Mouse (Mus musculus) ovary, postnatal 36 days (tissue): ENCODE measurements around the gene Ankrd34a.

Source experiments
- DNase-seq: peaks from one replicate; pipeline ENCODE4 v3.0.0; 2022; ENCODE audit warnings: low spot score, mixed read lengths

Gene Ankrd34a

DNA sequence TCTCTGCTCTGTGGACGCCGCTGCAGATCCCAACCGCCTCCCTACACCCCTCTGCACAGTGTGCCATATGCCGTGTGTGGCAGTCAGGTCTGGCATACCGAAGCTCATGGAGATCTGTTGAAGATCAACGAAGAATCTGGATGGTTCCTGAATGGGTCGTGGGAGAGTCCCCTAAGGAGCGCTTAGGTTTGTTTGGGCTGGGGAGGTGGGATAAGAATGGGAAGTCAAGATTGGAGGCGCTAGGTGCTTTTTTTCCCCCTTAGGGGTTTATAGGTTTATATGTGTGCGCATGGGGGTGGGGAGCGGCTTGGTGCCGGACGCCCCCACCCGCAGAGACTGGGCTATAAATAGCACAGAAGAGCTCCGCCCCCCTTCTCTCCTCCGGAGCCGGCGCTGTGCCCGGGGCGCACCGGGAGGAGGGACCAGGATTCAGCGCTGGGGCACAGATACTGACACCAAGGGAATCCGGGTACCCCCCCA, at the start of gene Ankrd34a:
Gene Ankrd34a, plus strand, starts transcription at position 409 of the 480 bp plus-strand sequence.
- DNase-seq = peak; percentile 56

DNA sequence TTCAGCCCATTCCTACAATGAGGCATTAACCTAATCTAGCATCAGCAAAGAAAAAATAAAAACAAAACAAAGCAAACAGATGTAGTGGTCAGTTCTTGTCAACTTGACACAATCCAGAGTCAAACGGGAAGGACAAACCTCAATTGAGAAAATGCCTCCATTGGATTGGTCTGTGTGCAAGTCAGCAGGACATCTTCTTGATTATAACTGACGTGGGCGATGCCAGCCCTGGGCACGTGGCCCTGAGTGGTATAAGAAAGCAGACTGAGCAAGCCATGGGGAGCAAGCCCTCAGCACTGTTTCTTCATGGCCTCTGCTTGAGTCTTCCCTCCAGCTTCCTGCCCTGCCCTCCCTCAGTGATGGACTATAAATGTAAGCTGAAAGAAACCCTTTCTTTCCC, 49.6 kb upstream of the Ankrd34a start:
- DNase-seq = no peak

DNA sequence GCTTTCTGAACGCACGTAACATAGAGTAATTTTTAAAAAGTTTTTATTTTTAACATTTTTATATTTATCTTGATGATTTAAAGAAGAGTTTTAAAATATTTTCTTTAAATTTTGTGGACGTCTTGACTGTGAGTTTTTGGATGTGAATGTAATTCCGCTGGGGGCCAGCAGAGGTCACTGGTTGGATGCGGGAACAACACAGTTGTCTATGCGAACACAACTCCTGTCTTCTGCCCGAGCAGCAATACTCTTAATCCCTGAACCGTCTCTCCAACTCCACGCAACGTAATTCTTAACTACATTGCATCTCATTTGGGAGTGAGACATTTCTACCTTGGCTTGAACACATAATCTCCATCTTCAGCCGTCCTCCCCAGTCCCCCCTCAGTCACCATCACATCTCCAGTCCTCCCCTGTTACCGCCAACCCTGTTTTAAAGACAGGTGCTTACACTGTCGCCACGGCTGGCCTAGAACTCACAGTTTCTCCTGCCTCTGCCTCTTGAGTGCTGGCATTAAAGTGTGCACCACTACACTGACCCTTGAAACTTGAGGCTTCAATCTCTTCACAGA, 49.0 kb upstream of the Ankrd34a start:
- peak; percentile 78 for DNase-seq

DNA sequence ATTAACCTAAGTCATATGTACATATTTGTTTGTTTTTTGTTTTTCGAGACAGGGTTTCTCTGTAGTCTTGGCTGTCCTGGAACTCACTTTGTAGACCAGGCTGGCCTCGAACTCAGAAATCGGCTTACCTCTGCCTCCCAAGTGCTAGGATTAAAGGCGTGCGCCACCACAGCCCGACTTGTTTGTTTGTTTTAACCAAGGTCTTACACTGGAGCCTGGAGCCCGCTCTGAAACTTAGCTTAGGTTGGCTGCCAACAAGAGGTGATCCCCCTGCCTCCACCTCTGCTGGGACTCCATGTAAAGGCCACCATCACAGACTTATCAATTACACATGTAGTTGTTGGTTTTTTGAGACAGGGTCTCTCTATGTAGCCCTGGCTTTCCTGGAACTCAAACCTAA, 47.6 kb upstream of the Ankrd34a start:
- DNase-seq = no peak

DNA sequence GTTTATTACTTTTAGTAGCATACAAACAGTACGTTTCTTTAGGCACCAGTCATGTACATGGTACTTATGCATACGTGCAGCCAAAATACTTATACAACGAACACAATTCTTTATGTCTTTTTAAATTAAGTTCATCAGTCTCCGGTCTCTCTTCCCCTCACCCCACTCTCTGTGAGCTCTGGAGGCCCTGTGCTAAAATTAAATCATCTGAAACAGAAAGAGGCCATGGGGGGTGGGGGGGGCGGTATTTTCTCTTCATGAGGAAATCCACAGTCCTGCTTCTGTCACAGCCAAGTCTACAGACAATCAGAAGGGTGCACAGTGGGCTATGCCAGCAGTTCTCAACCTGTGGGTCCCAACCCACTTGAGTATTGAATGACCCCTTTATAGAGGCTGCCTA, 47.1 kb upstream of the Ankrd34a start:
- DNase-seq = no peak

DNA sequence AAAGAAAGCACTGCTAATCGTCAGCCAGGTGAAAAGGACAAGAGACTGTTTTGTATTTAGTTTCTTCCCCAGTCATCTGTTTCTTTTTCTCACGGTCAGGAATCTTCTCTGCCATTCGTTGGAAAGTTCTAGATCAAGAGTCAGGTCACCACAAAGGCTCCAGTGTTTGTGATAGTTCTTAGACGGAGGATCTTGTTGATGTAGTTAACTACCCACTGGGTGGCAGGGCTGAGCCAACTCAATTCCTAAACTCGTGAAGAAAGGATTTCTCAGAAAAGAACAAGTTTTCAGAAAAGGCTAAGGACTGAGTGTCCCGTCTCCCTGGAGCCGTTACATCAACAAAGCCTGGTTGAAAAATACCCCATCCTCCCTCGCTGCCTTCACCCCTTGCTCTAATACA, 45.2 kb upstream of the Ankrd34a start:
- DNase-seq = peak; percentile 59

DNA sequence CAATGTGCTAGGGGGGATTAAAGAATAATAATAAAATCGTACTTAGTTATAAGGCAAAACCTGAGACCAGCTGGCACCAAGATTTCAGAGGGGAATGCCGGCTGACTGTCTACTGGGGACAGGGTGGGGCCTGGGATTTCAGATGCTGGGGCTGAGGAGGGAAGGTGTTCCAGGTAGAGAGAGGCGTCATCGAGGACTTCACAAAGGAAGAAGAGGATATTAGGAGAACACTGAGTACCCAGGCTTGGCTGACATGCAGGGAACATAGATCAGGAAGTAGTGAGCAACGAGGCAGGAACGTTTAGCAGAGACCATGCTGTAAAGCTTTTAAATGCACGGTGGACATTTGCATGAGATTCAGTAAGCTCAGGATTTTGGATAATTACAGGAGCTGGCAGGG, 44.5 kb upstream of the Ankrd34a start:
- no peak for DNase-seq

DNA sequence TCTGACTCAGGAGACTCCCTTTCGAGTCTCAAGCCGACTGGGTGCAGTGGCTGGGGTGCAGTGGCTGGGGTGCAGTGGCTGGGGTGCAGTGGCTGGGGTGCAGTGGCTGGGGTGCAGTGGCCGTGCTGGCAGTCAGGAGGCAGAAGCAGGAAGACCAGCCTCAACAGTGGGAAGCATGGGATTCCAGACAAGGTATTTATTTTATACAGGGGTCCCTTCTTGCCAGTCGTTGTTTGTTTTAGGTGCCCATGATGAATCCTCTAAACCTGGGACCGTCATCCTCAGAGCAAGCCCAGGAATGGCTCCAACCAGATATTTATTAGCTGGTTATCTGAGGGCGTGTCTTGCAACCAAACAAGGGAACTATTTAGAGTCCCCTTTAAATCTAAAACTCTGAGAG, 42.8 kb upstream of the Ankrd34a start:
- DNase-seq = no peak

DNA sequence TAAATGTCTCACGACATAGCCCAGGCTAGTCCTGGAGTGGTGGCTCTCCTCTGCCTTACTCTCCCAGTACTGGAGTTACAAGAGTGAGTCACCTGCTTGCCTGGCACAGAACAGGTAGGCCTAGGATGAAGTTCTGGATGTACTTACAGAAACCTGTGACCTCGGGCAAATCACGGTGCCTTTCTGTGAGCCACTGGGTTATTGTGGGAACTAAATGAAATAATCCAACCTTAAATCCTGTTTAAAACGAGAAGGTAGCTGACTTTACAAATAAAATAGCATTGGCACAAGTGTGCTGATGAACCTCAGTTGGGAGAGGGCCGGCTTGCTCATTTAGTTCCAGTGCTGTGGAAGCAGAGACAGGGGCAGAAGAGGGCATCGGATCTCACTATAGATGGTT, 42.2 kb upstream of the Ankrd34a start:
- DNase-seq = no peak

DNA sequence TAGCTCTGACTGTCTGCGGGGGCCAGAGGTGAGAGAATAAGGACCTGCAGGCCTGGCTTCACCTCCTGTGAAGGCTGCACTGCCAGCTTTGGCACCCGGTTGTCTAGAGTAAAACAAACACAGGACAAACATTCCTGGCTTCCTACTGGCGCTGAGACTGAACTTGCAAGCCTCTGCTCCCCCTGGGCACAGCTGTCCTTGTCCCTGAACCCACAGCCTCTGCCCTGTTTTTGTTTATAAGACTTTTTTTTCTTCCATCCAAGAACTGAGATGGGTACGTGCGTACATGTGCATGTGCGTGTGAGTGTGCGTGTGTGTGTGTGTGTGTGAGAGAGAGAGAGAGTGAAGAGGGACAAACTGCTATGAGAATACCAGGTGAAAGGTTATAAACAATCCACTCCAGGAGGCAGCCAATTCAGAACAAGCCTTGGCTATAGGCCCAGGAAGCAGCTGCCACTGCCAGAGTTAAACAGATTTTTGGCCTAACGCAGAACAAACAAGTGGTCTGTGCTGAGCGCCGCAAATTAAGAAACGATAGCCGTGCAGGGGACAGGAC, 41.3 kb upstream of the Ankrd34a start:
- DNase-seq = peak; percentile 76

DNA sequence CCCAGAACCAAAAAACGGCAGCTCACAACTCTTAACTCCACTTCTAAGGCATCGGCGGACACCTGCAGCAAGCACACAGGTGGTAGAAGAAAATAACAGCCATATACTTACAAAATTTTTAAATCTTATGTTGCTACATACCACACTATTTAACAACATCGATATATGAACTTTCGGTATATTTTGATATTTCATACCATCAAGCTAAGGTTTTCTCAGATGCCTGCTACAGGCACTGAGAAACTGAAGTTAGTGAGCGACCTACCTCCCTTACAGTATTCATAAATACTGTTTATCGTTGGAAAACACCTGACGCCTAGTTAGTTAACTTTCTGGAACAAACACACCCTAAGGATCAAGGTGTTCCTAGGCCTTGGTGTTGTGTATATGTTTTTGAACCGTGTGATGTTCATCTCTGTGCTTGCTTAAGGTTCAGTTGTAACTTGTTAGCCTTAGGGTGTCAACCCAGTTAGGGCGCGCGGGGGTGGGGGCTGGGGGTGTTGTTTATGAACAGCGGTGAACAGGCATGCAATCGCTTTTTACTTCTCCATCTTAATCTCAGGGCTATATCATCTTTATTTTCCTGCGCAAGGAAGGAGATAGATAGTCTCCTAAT, 40.3 kb upstream of the Ankrd34a start:
- DNase-seq = no peak

DNA sequence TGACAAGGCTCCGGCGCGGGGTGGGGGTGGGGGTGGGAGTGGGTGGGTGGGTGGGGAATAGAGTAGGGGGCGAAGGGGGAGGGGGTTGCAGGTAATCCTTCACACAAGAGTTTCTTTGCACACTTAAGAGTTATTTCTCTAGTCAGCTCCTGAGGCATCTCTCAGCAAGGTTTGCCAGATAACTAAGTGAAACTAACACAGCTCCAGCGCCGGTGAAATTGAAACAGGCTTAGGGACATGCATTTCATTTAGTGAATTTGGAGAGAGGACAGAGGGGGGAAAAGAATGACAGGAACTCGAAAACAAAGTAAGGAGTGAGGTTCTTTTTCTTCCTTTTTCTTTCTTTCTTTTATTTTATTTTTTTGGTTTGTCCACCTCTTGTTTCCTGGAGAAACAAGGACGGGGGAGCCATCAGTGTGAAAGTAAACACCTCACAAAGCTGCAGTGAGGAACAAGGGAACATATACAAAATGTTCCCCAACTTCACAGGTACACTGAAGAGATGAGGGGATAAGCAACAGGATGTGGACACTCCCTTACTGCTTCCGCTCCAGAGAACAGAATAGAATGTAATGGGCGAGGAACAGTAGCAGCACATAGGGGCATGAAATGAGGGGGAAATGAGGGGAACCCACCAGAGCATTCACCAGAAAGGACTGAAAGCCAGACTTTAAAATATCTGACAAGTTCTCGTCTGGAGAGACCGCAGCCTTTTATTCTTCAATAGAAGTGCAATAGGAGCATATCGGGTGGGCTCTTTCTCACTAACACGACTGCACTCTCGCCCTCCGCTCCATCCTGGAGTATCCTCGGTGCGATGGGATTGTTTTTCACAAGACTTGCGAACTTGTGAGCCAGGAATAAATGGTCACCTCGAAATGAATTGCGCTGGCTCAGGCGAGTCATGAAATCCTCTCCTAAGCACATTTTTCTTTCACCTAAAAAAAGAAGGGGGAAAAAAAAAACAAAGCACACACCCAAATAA, 39.5 kb upstream of the Ankrd34a start:
- DNase-seq = no peak

DNA sequence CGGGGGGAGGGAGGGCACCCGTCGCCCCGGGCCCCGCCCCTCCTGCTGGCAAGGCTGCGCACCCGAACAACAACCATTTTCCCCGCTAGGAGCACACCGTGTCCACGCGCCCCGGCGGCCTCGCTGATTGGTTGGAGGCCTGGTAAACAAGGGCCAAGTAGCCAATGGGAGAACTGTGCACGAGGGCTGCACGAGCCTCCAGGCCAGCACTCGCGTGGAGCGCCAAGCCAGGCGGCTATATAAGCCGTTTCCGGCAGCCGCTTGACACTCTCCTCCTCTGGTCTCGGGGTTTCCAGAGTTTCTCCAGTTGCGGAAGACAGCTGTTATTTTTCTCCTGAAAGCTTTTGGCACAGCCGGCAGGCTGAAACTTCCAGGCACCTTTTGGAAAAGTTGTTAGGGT, 38.7 kb upstream of the Ankrd34a start, which contains the start of gene Txnip:
Gene Txnip, plus strand, starts transcription at position 264 of the 400 bp plus-strand sequence.
- DNase-seq = peak; percentile 100

DNA sequence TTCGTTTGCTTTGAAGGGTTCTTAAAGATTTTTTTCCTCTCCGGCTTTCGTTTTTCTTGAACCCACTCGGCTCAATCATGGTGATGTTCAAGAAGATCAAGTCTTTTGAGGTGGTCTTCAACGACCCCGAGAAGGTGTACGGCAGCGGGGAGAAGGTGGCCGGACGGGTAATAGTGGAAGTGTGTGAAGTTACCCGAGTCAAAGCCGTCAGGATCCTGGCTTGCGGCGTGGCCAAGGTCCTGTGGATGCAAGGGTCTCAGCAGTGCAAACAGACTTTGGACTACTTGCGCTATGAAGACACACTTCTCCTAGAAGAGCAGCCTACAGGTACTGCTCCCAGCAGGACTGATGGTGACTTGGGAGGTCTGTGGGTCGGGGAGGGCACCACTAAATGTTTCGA, 38.3 kb upstream of the Ankrd34a start:
- DNase-seq = no peak

DNA sequence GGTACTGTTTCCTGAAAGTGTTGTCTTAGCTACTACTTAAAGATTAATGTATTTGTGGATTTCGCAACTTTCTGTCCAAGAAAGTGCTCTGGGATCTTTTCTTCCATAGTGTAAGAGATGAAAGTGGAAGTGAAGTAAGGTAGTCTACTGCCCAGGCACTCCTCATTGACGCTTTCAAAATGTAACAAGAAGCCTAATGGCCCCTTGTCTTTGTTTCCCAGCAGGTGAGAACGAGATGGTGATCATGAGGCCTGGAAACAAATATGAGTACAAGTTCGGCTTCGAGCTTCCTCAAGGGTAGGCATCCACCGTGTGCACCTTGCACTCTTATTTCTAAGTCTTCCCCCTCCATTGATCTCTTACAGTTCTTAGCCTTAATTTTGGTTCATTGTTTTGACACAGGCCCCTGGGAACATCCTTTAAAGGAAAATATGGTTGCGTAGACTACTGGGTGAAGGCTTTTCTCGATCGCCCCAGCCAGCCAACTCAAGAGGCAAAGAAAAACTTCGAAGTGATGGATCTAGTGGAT, 37.7 kb upstream of the Ankrd34a start:
- DNase-seq = no peak

DNA sequence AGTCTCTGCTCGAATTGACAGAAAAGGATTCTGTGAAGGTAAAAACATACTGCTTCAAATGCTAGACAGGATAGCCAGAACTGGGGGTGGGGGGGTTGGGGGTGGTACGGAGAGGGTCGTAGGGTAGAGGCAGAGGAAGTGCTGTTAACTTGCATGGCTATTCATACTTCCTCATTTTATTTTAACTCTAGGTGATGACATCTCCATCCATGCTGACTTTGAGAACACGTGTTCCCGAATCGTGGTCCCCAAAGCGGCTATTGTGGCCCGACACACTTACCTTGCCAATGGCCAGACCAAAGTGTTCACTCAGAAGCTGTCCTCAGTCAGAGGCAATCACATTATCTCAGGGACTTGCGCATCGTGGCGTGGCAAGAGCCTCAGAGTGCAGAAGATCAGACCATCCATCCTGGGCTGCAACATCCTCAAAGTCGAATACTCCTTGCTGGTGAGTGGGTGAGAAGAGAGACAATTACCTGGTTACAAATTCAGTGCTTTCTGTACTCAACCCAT, 37.0 kb upstream of the Ankrd34a start:
- no peak for DNase-seq

DNA sequence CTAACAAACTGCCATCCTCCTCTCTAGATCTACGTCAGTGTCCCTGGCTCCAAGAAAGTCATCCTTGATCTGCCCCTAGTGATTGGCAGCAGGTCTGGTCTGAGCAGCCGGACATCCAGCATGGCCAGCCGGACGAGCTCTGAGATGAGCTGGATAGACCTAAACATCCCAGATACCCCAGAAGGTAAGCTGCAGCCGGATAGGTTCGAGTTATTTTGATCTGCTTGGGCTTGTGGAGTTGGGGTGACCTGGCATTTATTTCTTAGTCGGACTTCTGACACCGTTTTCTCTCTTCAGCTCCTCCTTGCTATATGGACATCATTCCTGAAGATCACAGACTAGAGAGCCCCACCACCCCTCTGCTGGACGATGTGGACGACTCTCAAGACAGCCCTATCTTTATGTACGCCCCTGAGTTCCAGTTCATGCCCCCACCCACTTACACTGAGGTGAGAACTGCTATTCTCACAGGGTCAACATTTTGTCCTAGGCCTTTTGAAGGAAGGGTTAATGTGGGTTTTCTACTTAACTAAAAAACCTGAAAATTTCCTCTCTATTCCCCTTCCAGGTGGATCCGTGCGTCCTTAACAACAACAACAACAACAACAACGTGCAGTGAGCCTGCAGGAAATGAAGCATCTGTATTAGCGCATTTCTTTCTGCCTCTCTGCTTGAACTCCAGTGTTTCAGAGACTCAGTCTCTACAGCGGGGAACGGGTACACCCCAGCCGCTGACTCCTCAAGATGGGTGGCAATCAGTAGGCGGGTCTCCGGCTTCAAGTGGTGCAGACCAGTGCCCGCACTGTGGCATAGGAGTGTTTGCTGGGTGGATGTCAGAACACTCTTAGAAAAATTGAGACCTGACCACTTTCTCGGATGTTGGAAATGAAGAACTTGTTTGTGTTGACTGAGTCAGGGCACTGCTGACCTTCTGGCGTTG, 36.3 kb upstream of the Ankrd34a start:
- DNase-seq = no peak

DNA sequence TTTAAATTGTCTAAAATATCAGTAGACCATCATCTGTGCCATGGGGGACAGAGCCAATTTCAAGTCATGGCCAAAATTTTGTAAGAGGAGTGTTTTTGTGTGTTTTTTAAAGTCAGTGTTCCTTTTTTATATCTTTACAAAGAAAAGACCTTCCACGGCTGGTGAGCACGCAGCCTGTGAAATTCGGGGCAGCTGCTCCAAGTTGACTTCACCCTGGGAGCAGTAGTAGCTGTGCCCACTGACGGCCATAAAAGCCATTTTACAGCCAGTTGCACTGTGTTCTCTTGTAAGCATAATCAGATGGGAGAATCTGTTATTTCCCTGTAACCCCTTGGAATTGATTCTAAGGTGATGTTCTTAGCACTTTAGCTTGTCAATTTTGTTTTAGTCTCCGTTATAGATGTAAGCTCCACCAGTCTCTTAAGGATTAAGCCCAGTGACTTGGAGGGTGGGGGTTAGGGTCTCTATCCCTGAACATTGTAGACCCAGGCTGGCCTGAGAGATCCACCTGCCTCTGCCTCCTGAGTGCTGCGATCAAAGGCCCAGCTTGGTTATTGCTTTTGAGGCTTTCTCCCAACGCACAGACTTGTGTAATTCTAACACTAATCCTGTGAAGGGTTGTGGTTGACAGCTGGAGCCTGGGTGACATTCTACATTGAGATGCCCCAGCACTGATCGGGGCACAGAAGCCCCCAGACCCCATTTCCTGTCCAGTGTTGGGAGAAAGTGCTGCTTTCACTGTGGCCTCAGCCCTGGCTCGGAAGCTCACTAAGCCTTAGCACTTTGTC, 35.4 kb upstream of the Ankrd34a start:
- DNase-seq = no peak

DNA sequence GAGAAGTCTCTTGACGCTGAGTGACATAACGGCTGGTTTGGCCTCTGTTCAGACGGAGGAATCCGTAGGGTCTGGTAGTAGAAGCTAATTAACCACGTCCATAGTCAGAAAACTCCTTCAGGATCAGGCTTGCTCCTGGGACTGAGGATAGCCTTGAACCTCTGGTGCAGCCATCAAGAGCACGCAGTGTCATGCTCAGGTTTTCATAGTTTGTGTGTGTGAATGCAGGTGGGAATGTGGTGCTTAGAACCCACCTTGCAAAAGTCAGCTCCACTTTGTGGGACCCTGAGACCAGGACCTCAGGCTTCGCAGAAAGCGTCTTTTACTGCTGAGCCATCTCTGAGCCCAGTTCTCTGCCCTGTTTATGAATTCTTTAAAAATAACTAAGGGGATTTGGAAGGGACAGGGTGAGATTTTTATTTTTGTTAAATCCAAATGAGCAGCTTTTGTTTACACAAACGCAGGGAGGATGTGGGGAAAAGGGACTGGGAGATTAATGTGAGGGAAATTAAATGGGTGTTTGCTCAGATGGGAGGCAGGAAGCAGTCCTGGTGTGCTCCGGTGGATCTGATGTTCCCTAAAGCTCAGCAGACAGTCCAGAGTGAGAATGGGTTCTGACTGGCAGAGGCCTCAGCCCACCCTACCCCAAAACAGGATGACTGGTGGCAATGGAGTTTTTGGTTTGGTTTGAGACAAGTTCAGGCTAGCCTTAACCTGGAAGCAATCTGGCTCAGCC, 34.3 kb upstream of the Ankrd34a start:
- no peak for DNase-seq
